Comparison of ENCODE assay signal across 9 mouse cellular contexts in genomic region chr17:9905501-9906462, GRCm38 (mm10).
DNase-seq lines count a peak whose midpoint lies in the region; ATAC-seq lines count a peak whose summit lies in the region.
"Had no signal": no experiment of that assay in that cellular context is flagged by ENCODE, and none has a peak within 500 bp of the region (broad histone marks: within the 10 kb centered on the region; RNA-seq: fewer than 3 reads in every experiment).

No protein-coding gene starts in this region.

- no peaks in the 10 kb centered on the region for H3K36me3 ChIP-seq in heart, embryonic 14.5 days (ENCODE audit: control insufficient read depth, insufficient read depth, low read length)
- H3K36me3 ChIP-seq in midbrain, embryonic 11.5 days (ENCODE audit: control insufficient read depth, insufficient read depth, low read length) = no peaks in the 10 kb centered on the region

- no peaks in the 10 kb centered on the region for H3K27me3 ChIP-seq in heart, embryonic 14.5 days (ENCODE audit: control insufficient read depth, insufficient read depth, low read length)
- no peaks in the 10 kb centered on the region for H3K27me3 ChIP-seq in midbrain, embryonic 11.5 days (ENCODE audit: control insufficient read depth, insufficient read depth, low read length)
- H3K27me3 ChIP-seq: CH12.LX had no signal

- no peak for ATAC-seq in heart, embryonic 14.5 days (ENCODE audit: insufficient number of reproducible peaks, insufficient read depth, low FRiP score, low read depth)
- ATAC-seq in midbrain, embryonic 11.5 days (ENCODE audit: low FRiP score) = peak; percentile 93

- peak overlapping the region; percentile 21 to 25 for H3K4me3 ChIP-seq in heart, embryonic 14.5 days (ENCODE audit: control insufficient read depth in 1 of 2, insufficient read depth in 1 of 2, low read depth in 1 of 2, low read length in 2 of 2)
- no peak overlapping the region for H3K4me3 ChIP-seq in midbrain, embryonic 11.5 days (ENCODE audit: low read depth, low read length)

- no peak overlapping the region for H3K27ac ChIP-seq in heart, embryonic 14.5 days (replicated peaks in 1 of 2; ENCODE audit: control insufficient read depth in 1 of 2, insufficient read depth in 1 of 2, low read depth in 2 of 2, low read length in 2 of 2)
- H3K27ac ChIP-seq in midbrain, embryonic 11.5 days (ENCODE audit: low read depth, low read length) = peak overlapping the region; percentile 89

- peaks cover 11 to 20% of the 10 kb centered on the region in 2 experiments; a peak in 3 of 4 replicates for H3K4me1 ChIP-seq in heart, embryonic 14.5 days (ENCODE audit: control insufficient read depth in 2 of 2, insufficient read depth in 2 of 2, low read length in 2 of 2)
- peaks cover 43% of the 10 kb centered on the region for H3K4me1 ChIP-seq in midbrain, embryonic 11.5 days (ENCODE audit: control insufficient read depth, insufficient read depth, low read length)

- peak; percentile 93 for DNase-seq in heart, adult 11 months
- no peak for DNase-seq in heart, adult 18-20 months
- DNase-seq in embryo, embryonic 10 days (ENCODE audit: low spot score) = peak; percentile 92
- peak; percentile 69 to 80 for DNase-seq in layer of hippocampus, postnatal 10 days (ENCODE audit: low spot score in 2 of 2)
- peak; percentile 97 for DNase-seq in midbrain, embryonic 11.5 days (ENCODE audit: low spot score, missing footprints)
- peak; percentile 63 for DNase-seq in testis, postnatal 10 days (ENCODE audit: low spot score)
- DNase-seq in c-Kit-positive CD71-positive TER-119-positive erythroid progenitor cells, embryonic 14.5 days (ENCODE audit: low spot score) = no peak

- no peak overlapping the region for H3K9ac ChIP-seq in heart, embryonic 14.5 days (ENCODE audit: low read length)
- peak overlapping the region; percentile 40; the same call in 1 of the 2 replicates for H3K9ac ChIP-seq in midbrain, embryonic 11.5 days (ENCODE audit: low read length)

- 14% methylated on average over 12 of the region's 12 CpGs for WGBS in heart, embryonic 14.5 days
- WGBS in midbrain, embryonic 11.5 days = 0% methylated on average over 12 of the region's 12 CpGs

- peak overlapping the region; percentile 54 for H3K4me2 ChIP-seq in heart, embryonic 14.5 days (ENCODE audit: low read length)
- peak overlapping the region; percentile 33 for H3K4me2 ChIP-seq in midbrain, embryonic 11.5 days

- no peaks in the 10 kb centered on the region for H3K9me3 ChIP-seq in heart, embryonic 14.5 days (ENCODE audit: control insufficient read depth, low read length)
- H3K9me3 ChIP-seq in midbrain, embryonic 11.5 days (ENCODE audit: control insufficient read depth, low read length) = no peaks in the 10 kb centered on the region

Comparison
In these comparisons a context has a peak if more than half of its experiments do, and no peak if none do; other contexts are left out.
1. DNase-seq: peak in heart, adult 11 months (single experiment), embryo, embryonic 10 days (single experiment), layer of hippocampus, postnatal 10 days (2 of 2), midbrain, embryonic 11.5 days (single experiment) and testis, postnatal 10 days (single experiment); none in heart, adult 18-20 months (0 of 2) and c-Kit-positive CD71-positive TER-119-positive erythroid progenitor cells, embryonic 14.5 days (single experiment).